Mouse (Mus musculus): ENCODE measurements at regions not wholly inside any gene's neighbourhood (a gene's known extent, or its start where the extent isn't known, plus 50 kb on each side); places are given as distances from the start of the nearest gene placed in this dataset.

GRCm38 (mm10) chr9:46689331-46689730 is 309.2 kb upstream of the Gm4791 start:
- no peak for TF ChIP-seq POLR2A (IDR thresholded peaks at IDR 0.05; ENCODE audit: insufficient read length, low read depth)
- no peak for TF ChIP-seq MAX (IDR thresholded peaks at IDR 0.05; ENCODE audit: low read depth)
- no peak for TF ChIP-seq POLR2AphosphoS2 (IDR thresholded peaks at IDR 0.05; ENCODE audit: insufficient read length, low read depth)
- no peak for TF ChIP-seq CEBPB (IDR thresholded peaks at IDR 0.05; ENCODE audit: insufficient read depth, poor library complexity, severe bottlenecking)
- TF ChIP-seq MYOD1 (IDR thresholded peaks at IDR 0.05; ENCODE audit: control insufficient read depth in 1 of 3, insufficient read length in 2 of 3, low read depth in 2 of 3) = no peak
- TF ChIP-seq USF1 (IDR thresholded peaks at IDR 0.05; ENCODE audit: low read depth) = no peak
